8 mouse cellular contexts compared by ENCODE assay signal in the genomic region with DNA sequence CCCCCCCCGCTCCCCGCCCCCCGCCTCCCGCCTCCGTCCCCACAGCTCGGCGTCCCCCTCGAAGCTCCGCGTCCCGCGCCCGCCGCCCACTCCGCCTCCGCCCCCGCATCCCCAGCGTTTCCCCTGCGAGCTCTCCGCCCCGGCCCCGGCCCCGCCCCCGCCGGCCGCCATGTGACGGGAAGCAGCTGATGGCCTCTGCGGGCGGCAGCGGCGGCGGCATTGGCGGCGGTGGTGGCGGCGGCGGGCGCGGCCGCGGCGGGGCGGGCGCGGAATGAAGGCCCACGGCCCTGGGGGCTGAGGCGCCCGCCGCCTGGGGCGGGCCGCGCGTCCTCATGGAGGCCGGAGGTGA. TPM values are rescaled to one million over a fixed set of nuclear protein-coding genes. Genes with fewer than 3 reads are reported as not detected.
A peak's percentile ranks its signal among the peaks of the same experiment; 100 is the strongest.
DNase-seq lines count a peak whose midpoint lies in the region; ATAC-seq and TF ChIP-seq lines count a peak whose summit lies in the region.

A gene (plus strand): TSS at position 176 of the 349 bp plus-strand sequence.

- peak within 1 kb of the TSS; percentile 87 for H3K9ac ChIP-seq in forebrain, embryonic 15.5 days (replicated peaks)
- peak within 1 kb of the TSS; percentile 93 for H3K9ac ChIP-seq in lung, embryonic 14.5 days
- H3K9ac ChIP-seq in neural tube, embryonic 15.5 days (replicated peaks) = peak within 1 kb of the TSS; percentile 96

- H3K4me3 ChIP-seq in forebrain, embryonic 15.5 days = peak within 1 kb of the TSS; percentile 79
- peak within 1 kb of the TSS; percentile 92 for H3K4me3 ChIP-seq in lung, embryonic 14.5 days (ENCODE audit: low read depth, low read length)
- H3K4me3 ChIP-seq in neural tube, embryonic 15.5 days (replicated peaks) = peak within 1 kb of the TSS; percentile 92

- TF ChIP-seq CTCF in lung, embryonic 14.5 days (IDR thresholded peaks at IDR 0.05; ENCODE audit: low read depth) = no peak

- no peaks in the 10 kb centered on the region for H3K27me3 ChIP-seq in forebrain, embryonic 15.5 days
- no peaks in the 10 kb centered on the region for H3K27me3 ChIP-seq in lung, embryonic 14.5 days (ENCODE audit: insufficient read depth, low read length)
- no peaks in the 10 kb centered on the region for H3K27me3 ChIP-seq in neural tube, embryonic 15.5 days (replicated peaks)

- WGBS in forebrain, embryonic 15.5 days = 0% methylated on average over 20 of the region's 54 CpGs
- WGBS in large intestine, adult 2 months = 2% methylated on average over 32 of the region's 54 CpGs
- WGBS in lung, embryonic 14.5 days = 0% methylated on average over 30 of the region's 54 CpGs
- under 1% methylated on average over 35 of the region's 54 CpGs for WGBS in neural tube, embryonic 15.5 days

- peak; percentile 86 for ATAC-seq in forebrain, embryonic 15.5 days (replicated peaks)
- ATAC-seq in lung, embryonic 14.5 days (ENCODE audit: insufficient read depth) = peak; percentile 78
- ATAC-seq in neural tube, embryonic 15.5 days (ENCODE audit: low FRiP score) = peak; percentile 88

- H3K4me1 ChIP-seq in forebrain, embryonic 15.5 days = peaks cover 44% of the 10 kb centered on the region
- peaks cover 30% of the 10 kb centered on the region for H3K4me1 ChIP-seq in lung, embryonic 14.5 days (ENCODE audit: insufficient read depth)
- H3K4me1 ChIP-seq in neural tube, embryonic 15.5 days = peaks cover 55% of the 10 kb centered on the region

- peak; percentile 44 for DNase-seq in ES-CJ7 (ENCODE audit: low read depth, low spot score)
- DNase-seq in cerebellum, adult 11 months = peak; percentile 74
- peak; percentile 87 to 93 for DNase-seq in heart, postnatal 14 days
- DNase-seq in large intestine, adult 2 months (ENCODE audit: low read depth, low spot score) = no peak
- peak; percentile 80 for DNase-seq in lung, embryonic 14.5 days
- DNase-seq in thymus, adult 18-20 months = peak; percentile 78 to 80

- intact Hi-C loops in heart, postnatal 14 days (cut with DNase I) = loop anchor here (1.0 kb wide), 1 partner anchor 38 kb away; a partner anchor contains a TSS

- H3K9me3 ChIP-seq in forebrain, embryonic 15.5 days = no peaks in the 10 kb centered on the region
- H3K9me3 ChIP-seq in lung, embryonic 14.5 days (ENCODE audit: low read depth, low read length) = no peaks in the 10 kb centered on the region
- H3K9me3 ChIP-seq in neural tube, embryonic 15.5 days (replicated peaks) = no peaks in the 10 kb centered on the region

- peak within 1 kb of the TSS; percentile 85 for H3K27ac ChIP-seq in forebrain, embryonic 15.5 days (replicated peaks)
- H3K27ac ChIP-seq in lung, embryonic 14.5 days (ENCODE audit: low read depth) = peak within 1 kb of the TSS; percentile 94
- peak within 1 kb of the TSS; percentile 92 for H3K27ac ChIP-seq in neural tube, embryonic 15.5 days (replicated peaks)

- H3K4me2 ChIP-seq in forebrain, embryonic 15.5 days (replicated peaks) = peak within 1 kb of the TSS; percentile 81
- H3K4me2 ChIP-seq in lung, embryonic 14.5 days = peak within 1 kb of the TSS; percentile 87
- H3K4me2 ChIP-seq in neural tube, embryonic 15.5 days = peak within 1 kb of the TSS; percentile 93

- no peaks in the 10 kb centered on the region for H3K36me3 ChIP-seq in forebrain, embryonic 15.5 days
- H3K36me3 ChIP-seq in lung, embryonic 14.5 days (ENCODE audit: insufficient read depth) = no peaks in the 10 kb centered on the region
- H3K36me3 ChIP-seq in neural tube, embryonic 15.5 days = no peaks in the 10 kb centered on the region

RNA-seq across cellular contexts. Expression of the gene that starts here (rescaled TPM):
- 196 and 213 TPM in 2 replicates for polyA plus RNA-seq in forebrain, embryonic 15.5 days (2015; fragmentation: Nextera tagmentation; extraction: Ambion mirVana)
- 100 to 1,000 TPM in 1 of 2 experiments, 10 to 100 TPM in 1; 96.8 to 103 TPM for total RNA-seq in heart, postnatal 14 days (2021)
- polyA plus RNA-seq in large intestine, adult 2 months (2012; rRNA removed) = 205 and 245 TPM in 2 replicates
- polyA plus RNA-seq in lung, embryonic 14.5 days (2014; fragmentation: Nextera tagmentation; extraction: Ambion mirVana) = 67.1 and 70.9 TPM in 2 replicates
- polyA plus RNA-seq in neural tube, embryonic 15.5 days (2015; fragmentation: Nextera tagmentation; extraction: Ambion mirVana) = 255 and 299 TPM in 2 replicates
